Mouse (Mus musculus) stomach, embryonic 15.5 days (tissue): Measurements from ENCODE around the gene Sft2d2. TPM values are rescaled to one million over a fixed set of nuclear protein-coding genes. Genes with fewer than 3 reads are reported as not detected.

ENCODE experiments used
- ATAC-seq: fragments of 200-750 bp; cut with Nextera tagmentation; 2 replicates; pipeline ENCODE4 v1.8.0; 2017; ENCODE audit warnings: low read depth, moderate number of reproducible peaks, moderate TSS enrichment; ENCODE audit not compliant: insufficient read depth, low FRiP score
- H3K27ac ChIP-seq: fragments of 300-500 bp; sonication (generic); 2 replicates; pipeline ENCODE4 v1.5.1; 2015; ENCODE audit warnings: mild to moderate bottlenecking, inconsistent platforms
- H3K27me3 ChIP-seq: fragments of 300-500 bp; sonication (generic); replicated peaks from 2 replicates; pipeline ENCODE4 v1.6.1; 2015; ENCODE audit warnings: inconsistent platforms
- H3K36me3 ChIP-seq: fragments of 300-500 bp; sonication (generic); 2 replicates; pipeline ENCODE4 v1.6.1; 2015; ENCODE audit warnings: inconsistent platforms
- H3K4me1 ChIP-seq: fragments of 300-500 bp; sonication (generic); 2 replicates; pipeline ENCODE4 v1.6.1; 2015; ENCODE audit warnings: inconsistent platforms
- H3K4me2 ChIP-seq: fragments of 300-500 bp; sonication (generic); 2 replicates; pipeline ENCODE4 v1.6.1; 2015; ENCODE audit warnings: mild to moderate bottlenecking, inconsistent platforms
- H3K4me3 ChIP-seq: fragments of 300-500 bp; sonication (generic); replicated peaks from 2 replicates; pipeline ENCODE4 v1.5.1; 2015; ENCODE audit warnings: inconsistent platforms
- H3K9ac ChIP-seq: fragments of 300-500 bp; sonication (generic); 2 replicates; pipeline ENCODE4 v1.6.1; 2015; ENCODE audit warnings: inconsistent platforms
- H3K9me3 ChIP-seq: fragments of 300-500 bp; sonication (generic); 2 replicates; pipeline ENCODE4 v1.6.1; 2016; ENCODE audit warnings: inconsistent platforms
- WGBS: fragments of 180-500 bp; shearing (Covaris S2); methylation state at CpG from one replicate; pipeline ENCODE4 v1.1.7; 2015; 5-methylcytosine and 5-hydroxymethylcytosine counted together
- polyA plus RNA-seq: library from polyadenylated mRNA; unstranded; fragments of >200 nt; fragmentation: Nextera tagmentation; extraction: Ambion mirVana; gene quantifications from 2 replicates; pipeline ENCODE4 v1.2.1, GENCODE M21; 2015

The Sft2d2 gene
- polyA plus RNA-seq, 1 experiment from 2014 or later, result 22.8 TPM

DNA sequence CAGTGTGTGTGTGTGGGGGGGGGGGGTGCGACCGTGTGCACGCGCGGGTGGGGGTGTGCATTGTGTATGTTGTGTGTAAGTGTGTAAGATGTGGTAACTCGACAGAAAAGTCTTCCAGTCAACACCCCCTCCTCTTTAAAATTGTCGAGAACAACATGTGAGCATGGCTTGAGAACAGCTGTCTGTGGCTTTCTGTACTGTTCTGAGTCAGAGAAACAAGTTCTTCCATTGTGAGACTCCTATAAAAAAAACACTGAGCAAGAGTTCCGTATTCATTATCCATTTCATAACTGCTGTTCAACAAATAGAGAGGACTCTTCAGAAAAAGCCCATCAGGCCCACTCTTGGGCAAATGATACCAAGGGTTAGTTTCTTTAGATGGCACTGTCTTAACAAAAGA is 6.5 kb upstream of the Sft2d2 start:
- Histone ChIP-seq H3K4me2 (no peak overlapping the region), H3K4me3 (no peak overlapping the region), H3K36me3 (no peaks in the 10 kb centered on the region), H3K9me3 (no peaks in the 10 kb centered on the region), H3K27me3 (no peaks in the 10 kb centered on the region), H3K9ac (no peak overlapping the region), H3K27ac (no peak overlapping the region), H3K4me1 (no peaks in the 10 kb centered on the region)
- ATAC-seq, result no peak
- 48% methylated on average over 8 of the region's 8 CpGs for WGBS

DNA sequence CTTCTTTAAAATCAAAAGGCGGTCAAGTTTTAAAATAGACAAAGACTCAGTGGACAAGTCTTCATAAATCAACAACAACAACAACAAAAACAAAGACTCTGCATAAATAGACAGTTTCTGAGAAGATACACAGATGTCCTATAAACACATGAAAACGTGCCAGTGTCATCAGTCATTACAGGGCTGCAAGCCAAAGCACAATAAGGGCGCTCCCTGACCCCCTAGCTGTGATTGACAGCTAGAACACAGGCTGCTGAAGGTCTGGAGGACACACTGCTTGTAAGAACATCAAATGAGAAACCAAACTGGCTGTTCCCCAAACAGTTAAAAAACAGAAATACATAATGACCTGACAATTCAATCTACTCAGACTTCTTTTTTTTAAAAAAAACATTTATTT is 5.4 kb upstream of the Sft2d2 start:
- ATAC-seq, result no peak
- Histone ChIP-seq H3K4me2 (no peak overlapping the region), H3K4me3 (no peak overlapping the region), H3K9me3 (no peaks in the 10 kb centered on the region), H3K9ac (no peak overlapping the region), H3K4me1 (0 out of 2 replicates have a peak, but pooled peaks cover 3% of the 10 kb centered on the region), H3K36me3 (no peaks in the 10 kb centered on the region), H3K27me3 (no peaks in the 10 kb centered on the region), H3K27ac (no peak overlapping the region)
- 61% methylated on average over 3 of the region's 3 CpGs for WGBS

DNA sequence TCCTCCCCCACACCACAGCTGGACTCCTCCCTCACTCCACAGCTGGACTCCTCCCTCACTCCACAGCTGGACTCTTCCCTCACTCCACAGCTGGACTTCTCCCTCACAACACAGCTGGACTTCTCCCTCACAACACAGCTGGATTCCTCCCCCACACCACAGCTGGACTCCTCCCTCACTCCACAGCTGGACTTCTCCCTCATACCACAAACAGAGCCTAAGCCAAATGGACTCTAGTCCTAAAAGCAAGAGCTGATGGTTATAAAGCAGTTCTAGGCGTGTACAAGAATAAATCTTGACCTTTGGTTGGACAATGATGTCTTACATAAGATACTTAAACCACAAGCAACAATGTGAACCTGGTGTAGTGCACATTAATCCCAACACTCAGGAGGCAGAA is 4.7 kb upstream of the Sft2d2 start:
- no peak for ATAC-seq
- 54% methylated on average over 1 of the region's 1 CpGs for WGBS
- no peak overlapping the region for H3K4me2 ChIP-seq
- no peak overlapping the region for H3K27ac ChIP-seq
- no peaks in the 10 kb centered on the region for H3K36me3 ChIP-seq
- H3K4me3 ChIP-seq, result no peak overlapping the region
- H3K4me1 ChIP-seq, result 0 out of 2 replicates have a peak, but pooled peaks cover 3% of the 10 kb centered on the region
- H3K9ac ChIP-seq, result no peak overlapping the region
- H3K9me3 ChIP-seq, result no peaks in the 10 kb centered on the region
- no peaks in the 10 kb centered on the region for H3K27me3 ChIP-seq

DNA sequence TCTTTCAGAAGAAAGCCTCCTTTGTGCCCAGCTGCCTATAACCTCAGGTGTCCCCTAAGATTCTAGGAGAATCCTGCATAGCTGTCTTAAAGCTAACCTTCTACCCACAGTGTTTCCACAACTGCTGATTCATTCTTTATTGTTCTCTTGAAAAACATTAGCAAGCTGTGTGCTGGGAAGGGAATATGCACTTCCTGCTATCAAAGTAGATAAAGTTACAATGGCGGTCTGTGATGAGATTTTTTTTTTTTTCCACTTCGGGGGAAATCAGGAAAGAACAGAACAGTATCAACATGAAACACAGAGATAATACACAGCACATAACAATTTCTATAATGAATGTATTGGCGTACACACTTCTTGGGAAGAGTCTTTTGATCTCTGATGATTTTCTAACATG is 3.6 kb upstream of the Sft2d2 start:
- no peak for ATAC-seq
- 44% methylated on average over 3 of the region's 3 CpGs for WGBS
- Histone ChIP-seq H3K36me3 (no peaks in the 10 kb centered on the region), H3K4me3 (no peak overlapping the region), H3K9ac (no peak overlapping the region), H3K4me1 (0 out of 2 replicates have a peak, but pooled peaks cover 3% of the 10 kb centered on the region), H3K9me3 (no peaks in the 10 kb centered on the region), H3K27me3 (no peaks in the 10 kb centered on the region), H3K4me2 (no peak overlapping the region), H3K27ac (peak overlapping the region; percentile 21; the same call in 1 of the 2 replicates)

DNA sequence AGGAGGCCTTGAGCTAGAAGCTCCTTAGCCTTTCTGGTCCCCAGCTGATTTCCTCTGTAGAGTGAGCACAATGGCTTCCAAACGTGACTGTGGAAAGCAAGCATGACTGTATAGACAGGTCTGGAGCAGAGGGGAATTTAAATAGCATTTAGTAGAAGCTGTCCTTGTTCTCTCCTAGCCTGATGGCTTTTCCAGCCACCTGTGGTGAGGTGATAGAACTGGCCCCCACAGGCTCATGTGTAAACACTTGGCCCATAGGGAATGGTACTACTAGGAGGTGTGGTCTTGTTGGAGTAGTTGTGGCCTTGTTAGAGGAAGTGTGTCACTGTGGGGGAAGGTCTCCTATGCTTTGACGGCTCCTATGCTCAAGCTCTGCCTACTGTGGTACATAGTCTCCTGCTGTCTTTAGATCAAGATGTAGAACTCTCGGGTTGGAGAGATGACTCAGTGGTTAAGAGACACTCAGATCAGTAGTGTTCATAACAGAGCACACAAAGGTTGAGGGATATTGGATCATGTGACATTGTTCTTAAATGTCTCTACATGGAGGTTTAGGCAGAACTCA is 1.2 kb upstream of the Sft2d2 start:
- H3K9ac ChIP-seq, result no peak overlapping the region
- no peak for ATAC-seq
- H3K4me1 ChIP-seq, result 0 out of 2 replicates have a peak, but pooled peaks cover 3% of the 10 kb centered on the region
- WGBS, result 66% methylated on average over 3 of the region's 3 CpGs
- H3K9me3 ChIP-seq, result no peaks in the 10 kb centered on the region
- H3K4me2 ChIP-seq, result no peak overlapping the region
- no peaks in the 10 kb centered on the region for H3K36me3 ChIP-seq
- no peaks in the 10 kb centered on the region for H3K27me3 ChIP-seq
- H3K4me3 ChIP-seq, result no peak overlapping the region
- H3K27ac ChIP-seq, result peak overlapping the region; percentile 92; the same call in 1 of the 2 replicates

DNA sequence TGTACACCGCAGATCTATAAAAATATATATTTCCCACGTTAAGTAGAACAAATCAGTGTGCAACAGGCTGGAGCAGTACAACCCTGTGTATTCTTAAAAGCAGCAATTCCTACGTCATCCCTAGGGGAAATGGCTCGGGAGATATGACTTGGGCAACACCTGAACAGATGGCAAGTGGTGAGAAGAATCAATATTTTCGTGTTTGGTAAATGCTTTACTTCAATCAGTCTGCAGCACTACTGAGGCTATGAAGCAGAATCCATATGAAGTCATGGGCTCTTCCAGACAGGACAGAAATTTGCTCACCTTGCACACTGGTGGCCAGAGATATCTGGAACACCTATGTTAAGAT is 400 bp upstream of the Sft2d2 start:
- Histone ChIP-seq H3K36me3 (no peaks in the 10 kb centered on the region), H3K4me1 (0 out of 2 replicates have a peak, but pooled peaks cover 3% of the 10 kb centered on the region), H3K27me3 (no peaks in the 10 kb centered on the region), H3K4me2 (peak overlapping the region; percentile 88), H3K9ac (peak overlapping the region; percentile 69; the same call in 1 of the 2 replicates), H3K9me3 (no peaks in the 10 kb centered on the region), H3K4me3 (peak overlapping the region; percentile 78), H3K27ac (peak overlapping the region; percentile 92)
- ATAC-seq, result peak; percentile 23; the same call in 1 of the 2 replicates
- 7% methylated on average over 5 of the region's 5 CpGs for WGBS

DNA sequence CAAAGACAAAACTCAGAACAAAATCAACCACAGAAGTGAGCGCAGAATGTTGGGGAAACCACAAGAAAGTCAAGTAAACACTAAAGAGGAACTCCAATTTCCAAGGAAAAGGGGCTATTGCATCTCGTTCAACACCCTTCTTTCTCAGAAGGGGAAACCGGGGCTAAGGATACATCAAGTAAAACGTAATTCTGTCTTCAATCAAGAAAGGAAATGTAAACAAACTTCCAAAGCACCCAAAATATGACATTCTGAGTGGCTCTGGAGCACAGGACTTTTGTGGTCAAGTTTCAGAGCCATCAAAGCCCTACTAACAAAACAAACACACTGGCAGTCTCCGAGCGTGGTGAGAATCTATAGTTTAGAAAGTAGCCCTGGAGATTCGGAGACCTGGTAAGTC is 812 bp downstream of the Sft2d2 start:
- no peak for ATAC-seq
- Histone ChIP-seq H3K4me2 (peak overlapping the region; percentile 88), H3K36me3 (no peaks in the 10 kb centered on the region), H3K4me1 (0 out of 2 replicates have a peak, but pooled peaks cover 11% of the 10 kb centered on the region), H3K9me3 (no peaks in the 10 kb centered on the region), H3K27me3 (no peaks in the 10 kb centered on the region), H3K9ac (peak overlapping the region; percentile 69), H3K27ac (peak overlapping the region; percentile 92), H3K4me3 (peak overlapping the region; percentile 78)
- 9% methylated on average over 7 of the region's 7 CpGs for WGBS

DNA sequence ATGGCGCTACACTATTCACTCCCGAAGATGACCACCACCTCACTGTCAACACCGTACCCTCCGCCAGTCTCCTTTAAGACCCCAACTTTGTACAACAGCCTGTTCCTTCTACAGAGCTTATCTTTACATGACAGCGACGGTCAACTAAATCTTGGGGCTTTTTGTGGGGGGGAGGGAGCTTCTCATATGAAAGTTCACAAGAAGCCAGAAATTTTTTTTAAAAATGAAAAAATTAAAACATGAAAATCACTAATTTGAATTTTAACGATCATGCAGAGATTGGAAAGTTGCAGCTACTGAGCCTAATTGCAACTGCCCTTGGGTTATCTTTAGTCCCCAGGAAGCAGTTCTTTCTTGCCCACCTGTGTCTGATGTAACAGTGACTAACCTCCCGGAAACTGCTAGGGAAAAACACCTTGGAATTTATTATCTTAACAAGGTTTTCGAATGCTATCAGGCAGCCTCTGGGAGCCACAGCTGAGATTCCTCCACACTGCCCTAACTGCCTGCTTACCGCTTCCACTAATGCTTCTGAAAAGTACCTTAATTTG is 1.4 kb downstream of the Sft2d2 start:
- WGBS, result 51% methylated on average over 10 of the region's 10 CpGs
- Histone ChIP-seq H3K27ac (peak overlapping the region; percentile 92), H3K4me2 (peak overlapping the region; percentile 88), H3K9ac (no peak overlapping the region), H3K9me3 (no peaks in the 10 kb centered on the region), H3K4me1 (0 out of 2 replicates have a peak, but pooled peaks cover 11% of the 10 kb centered on the region), H3K36me3 (no peaks in the 10 kb centered on the region), H3K27me3 (no peaks in the 10 kb centered on the region), H3K4me3 (peak overlapping the region; percentile 78)
- no peak for ATAC-seq

DNA sequence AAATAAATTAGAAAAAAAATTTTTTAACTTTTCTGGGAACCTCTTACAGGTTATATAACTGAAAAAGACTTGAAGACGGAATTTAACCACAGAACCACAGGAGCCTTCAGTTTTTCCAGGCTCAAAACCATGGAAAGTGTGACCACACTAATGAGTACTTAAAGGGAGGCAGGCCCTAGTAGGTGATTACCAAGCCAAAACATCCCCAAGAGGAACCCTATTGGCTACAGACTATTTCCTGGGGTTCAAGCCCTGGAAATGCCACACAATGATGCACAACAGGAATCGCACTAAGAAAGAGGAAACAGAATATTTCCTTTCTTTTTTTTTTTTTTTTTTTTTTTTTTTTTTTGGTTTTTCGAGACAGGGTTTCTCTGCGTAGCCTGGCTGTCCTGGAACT is 2.1 kb downstream of the Sft2d2 start:
- Histone ChIP-seq H3K9me3 (no peaks in the 10 kb centered on the region), H3K27ac (no peak overlapping the region), H3K9ac (no peak overlapping the region), H3K4me3 (no peak overlapping the region), H3K36me3 (no peaks in the 10 kb centered on the region), H3K4me2 (no peak overlapping the region), H3K4me1 (0 out of 2 replicates have a peak, but pooled peaks cover 11% of the 10 kb centered on the region), H3K27me3 (no peaks in the 10 kb centered on the region)
- WGBS, result 65% methylated on average over 4 of the region's 4 CpGs
- no peak for ATAC-seq

DNA sequence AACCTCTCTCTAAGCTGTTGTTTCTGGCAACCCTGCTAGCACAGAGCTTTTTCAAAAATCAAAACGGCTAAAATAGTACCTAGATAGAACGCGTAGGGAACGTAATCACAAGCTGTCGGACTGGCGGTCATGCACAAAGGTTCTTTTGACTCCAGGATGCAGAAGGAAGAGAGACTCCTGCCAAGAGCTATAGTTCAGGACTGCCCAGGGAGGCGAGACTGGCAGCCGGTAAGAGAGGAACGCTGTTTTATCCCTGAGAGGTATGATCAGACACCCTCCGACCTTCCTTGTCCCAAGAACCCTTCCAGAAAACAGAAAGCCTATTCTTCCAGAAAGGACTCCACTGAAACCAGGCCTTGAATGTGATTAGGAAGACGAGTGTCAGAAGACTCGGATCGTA is 2.6 kb downstream of the Sft2d2 start:
- H3K36me3 ChIP-seq, result no peaks in the 10 kb centered on the region
- no peaks in the 10 kb centered on the region for H3K9me3 ChIP-seq
- WGBS, result 73% methylated on average over 13 of the region's 13 CpGs
- 0 out of 2 replicates have a peak, but pooled peaks cover 11% of the 10 kb centered on the region for H3K4me1 ChIP-seq
- H3K4me3 ChIP-seq, result no peak overlapping the region
- H3K27me3 ChIP-seq, result no peaks in the 10 kb centered on the region
- no peak overlapping the region for H3K9ac ChIP-seq
- ATAC-seq, result no peak
- H3K4me2 ChIP-seq, result no peak overlapping the region
- no peak overlapping the region for H3K27ac ChIP-seq

DNA sequence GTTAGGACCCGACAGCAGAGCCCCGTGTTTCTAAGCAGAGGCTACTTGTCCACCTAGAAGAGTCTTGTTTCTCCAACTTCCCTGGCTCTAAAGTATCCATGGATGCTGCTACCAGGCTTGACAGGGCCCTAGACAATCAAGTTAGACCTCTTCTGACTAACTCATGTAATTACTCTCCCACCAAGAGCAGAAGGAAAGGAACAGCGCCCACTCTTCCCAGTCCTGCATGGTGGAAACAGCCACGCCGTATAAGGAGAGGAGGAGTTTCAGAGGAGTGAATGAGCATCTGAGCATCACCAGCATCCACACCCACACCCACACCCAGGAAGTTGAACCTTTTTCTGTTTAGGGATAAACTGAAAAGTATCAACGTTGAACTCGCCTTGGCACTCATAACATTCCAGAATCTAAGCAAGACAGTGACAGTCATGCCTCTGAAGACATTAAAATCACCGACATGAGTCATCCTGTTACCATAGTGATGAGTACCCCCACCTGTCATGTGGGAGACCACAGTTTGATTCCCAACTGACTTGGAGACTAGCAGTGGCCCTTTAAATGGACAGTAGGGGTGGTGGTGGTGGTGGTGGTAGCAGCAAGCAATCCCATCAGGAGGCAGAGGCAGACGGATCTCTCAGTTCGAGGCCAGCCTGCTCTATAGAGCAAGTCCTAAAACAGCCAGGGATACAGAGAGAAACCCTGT is 3.5 kb downstream of the Sft2d2 start:
- no peak overlapping the region for H3K4me2 ChIP-seq
- no peaks in the 10 kb centered on the region for H3K27me3 ChIP-seq
- no peak overlapping the region for H3K9ac ChIP-seq
- WGBS, result 85% methylated on average over 10 of the region's 10 CpGs
- ATAC-seq, result no peak
- no peak overlapping the region for H3K4me3 ChIP-seq
- 0 out of 2 replicates have a peak, but pooled peaks cover 11% of the 10 kb centered on the region for H3K4me1 ChIP-seq
- H3K36me3 ChIP-seq, result no peaks in the 10 kb centered on the region
- H3K9me3 ChIP-seq, result no peaks in the 10 kb centered on the region
- no peak overlapping the region for H3K27ac ChIP-seq

DNA sequence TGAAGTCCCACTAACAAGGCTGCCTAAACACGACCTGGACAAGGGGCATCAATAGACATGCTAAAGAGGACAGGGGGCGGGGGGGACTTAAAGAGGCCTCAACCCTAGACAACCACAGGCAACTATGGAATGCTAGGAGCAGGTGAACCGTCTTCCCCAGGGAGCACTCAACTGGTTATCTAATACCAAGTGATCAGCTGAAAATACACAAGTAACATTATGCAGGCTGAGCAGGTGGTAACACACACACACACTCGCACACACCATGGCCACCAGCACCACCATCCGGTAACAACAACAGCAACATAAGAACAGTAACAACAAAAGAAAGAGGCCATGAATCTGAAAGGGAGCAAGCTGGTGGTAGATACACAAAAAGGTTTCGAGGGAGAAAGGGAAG is 4.2 kb downstream of the Sft2d2 start:
- Histone ChIP-seq H3K27ac (no peak overlapping the region), H3K27me3 (no peaks in the 10 kb centered on the region), H3K4me1 (0 out of 2 replicates have a peak, but pooled peaks cover 8% of the 10 kb centered on the region), H3K36me3 (no peaks in the 10 kb centered on the region), H3K4me2 (no peak overlapping the region), H3K9me3 (no peaks in the 10 kb centered on the region), H3K4me3 (no peak overlapping the region), H3K9ac (no peak overlapping the region)
- ATAC-seq, result no peak
- WGBS, result 73% methylated on average over 6 of the region's 6 CpGs
